Mouse (Mus musculus) heart, adult 2 months (tissue): ENCODE results near the gene Sesn1.

Source experiments
- CTCF ChIP-seq: fragments of 200-600 bp; IDR thresholded peaks from 2 replicates; pipeline ENCODE4 v1.8.1; 2022; ENCODE audit warnings: antibody characterized with exemption, mild to moderate bottlenecking, moderate library complexity
- EP300 ChIP-seq: fragments of 200-500 bp; IDR thresholded peaks from 2 replicates; pipeline ENCODE4 v1.6.1; 2011; ENCODE audit warnings: low read depth, low read length, control low read depth; ENCODE audit not compliant: insufficient read depth
- POLR2A ChIP-seq: fragments of 200-500 bp; IDR thresholded peaks from 2 replicates; pipeline ENCODE4 v1.6.1; 2011; ENCODE audit warnings: mild to moderate bottlenecking, low read depth, low read length, control low read depth; ENCODE audit not compliant: insufficient read depth

DNA sequence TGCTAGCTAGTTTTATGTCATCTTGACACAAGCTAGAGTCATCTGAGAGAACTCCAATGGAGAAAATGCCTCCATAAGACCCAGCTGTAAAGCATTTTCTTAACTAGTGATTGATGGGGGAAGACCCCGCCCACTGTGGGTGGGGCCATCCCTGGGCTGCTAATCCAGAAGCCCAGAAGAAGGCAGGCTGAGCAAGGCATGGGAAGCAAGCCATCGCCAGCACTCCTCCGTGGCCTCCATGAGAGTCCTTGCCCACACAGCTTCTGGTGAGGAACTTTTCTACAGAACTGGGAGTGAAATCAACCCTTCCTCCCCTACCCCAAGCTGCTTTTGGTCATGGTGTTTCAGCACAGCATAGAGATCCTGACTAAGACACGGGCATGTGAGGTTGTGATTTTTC lies 129.4 kb downstream of the Sesn1 start:
- TF ChIP-seq CTCF: no peak
- no peak for TF ChIP-seq EP300
- TF ChIP-seq POLR2A: no peak
